Mouse (Mus musculus) cerebellum, adult 2 months (tissue): Measurements from ENCODE around the gene Sos1.

ENCODE experiments used
- CTCF ChIP-seq: fragments of 200-500 bp; IDR thresholded peaks from 2 replicates; pipeline ENCODE4 v1.5.1; 2011; ENCODE audit warnings: low read depth, mild to moderate bottlenecking, control low read depth, low read length, moderate library complexity, borderline replicate concordance; ENCODE audit not compliant: insufficient read depth
- POLR2A ChIP-seq: fragments of 200-500 bp; IDR thresholded peaks from 2 replicates; pipeline ENCODE4 v1.6.1; 2011; ENCODE audit warnings: low read length, control low read depth, borderline replicate concordance; ENCODE audit not compliant: insufficient read depth

- TF ChIP-seq POLR2A (no peak), CTCF (no peak)
These were observed 69.1 kb downstream of the Sos1 start for GRCm38 (mm10) chr17:80411182-80411581.
